In the genomic region with DNA sequence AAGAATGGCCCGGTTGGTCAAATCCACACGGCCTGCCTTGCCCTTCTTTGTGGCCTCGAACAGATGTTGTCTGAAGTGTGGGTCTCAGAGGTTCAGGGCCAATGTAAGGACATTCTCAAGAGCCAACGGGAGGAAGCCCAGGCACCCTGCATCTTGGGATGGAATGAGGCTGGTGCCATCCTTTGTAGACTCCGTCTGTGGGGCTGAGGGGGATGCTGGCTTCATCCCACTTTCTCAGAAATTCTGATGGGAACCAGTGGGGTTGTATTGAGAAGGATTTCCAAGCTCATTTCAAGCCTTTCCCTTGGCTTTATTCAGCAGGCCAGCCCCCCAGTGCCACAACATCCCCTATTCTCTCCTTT, we compare ENCODE assay signal across 11 mouse cellular contexts. TPM values are rescaled to one million over a fixed set of nuclear protein-coding genes. Genes with fewer than 3 reads are reported as not detected.
DNase-seq lines count a peak whose midpoint lies in the region; ATAC-seq and TF ChIP-seq lines count a peak whose summit lies in the region.
"Had no signal": no experiment of that assay in that cellular context is flagged by ENCODE, and none has a peak within 500 bp of the region (broad histone marks: within the 10 kb centered on the region; RNA-seq: fewer than 3 reads in every experiment).

No protein-coding gene starts in this region.

- no peaks in the 10 kb centered on the region for H3K36me3 ChIP-seq in forebrain, embryonic 14.5 days (ENCODE audit: control insufficient read depth, insufficient read depth, low read length)
- no peaks in the 10 kb centered on the region for H3K36me3 ChIP-seq in forebrain, embryonic 10.5 days (replicated peaks)
- H3K36me3 ChIP-seq in kidney, postnatal 0 days (ENCODE audit: insufficient read depth, low read length) = no peaks in the 10 kb centered on the region
- H3K36me3 ChIP-seq in embryonic facial prominence, embryonic 13.5 days = no peaks in the 10 kb centered on the region
- H3K36me3 ChIP-seq in limb, embryonic 12.5 days = no peaks in the 10 kb centered on the region
- H3K36me3 ChIP-seq: neural tube, embryonic 12.5 days had no signal

- H3K9ac ChIP-seq in forebrain, embryonic 14.5 days (ENCODE audit: low read length) = no peak overlapping the region
- no peak overlapping the region for H3K9ac ChIP-seq in kidney, postnatal 0 days (ENCODE audit: low read depth, low read length)
- no peak overlapping the region; the same call in 1 of the 2 replicates for H3K9ac ChIP-seq in embryonic facial prominence, embryonic 13.5 days
- H3K9ac ChIP-seq in limb, embryonic 12.5 days (replicated peaks) = no peak overlapping the region
- H3K9ac ChIP-seq: neural tube, embryonic 12.5 days had no signal

- no peaks in the 10 kb centered on the region for H3K9me3 ChIP-seq in forebrain, embryonic 14.5 days (replicated peaks; ENCODE audit: control insufficient read depth, low read length)
- no peaks in the 10 kb centered on the region for H3K9me3 ChIP-seq in forebrain, embryonic 10.5 days
- no peaks in the 10 kb centered on the region for H3K9me3 ChIP-seq in kidney, postnatal 0 days (replicated peaks; ENCODE audit: low read length)
- no peaks in the 10 kb centered on the region for H3K9me3 ChIP-seq in embryonic facial prominence, embryonic 13.5 days
- no peaks in the 10 kb centered on the region for H3K9me3 ChIP-seq in limb, embryonic 12.5 days
- H3K9me3 ChIP-seq: neural tube, embryonic 12.5 days had no signal

- DNase-seq in forebrain, embryonic 14.5 days (ENCODE audit: low spot score) = no peak
- no peak for DNase-seq in forebrain, embryonic 10.5 days (ENCODE audit: extremely low spot score, low spot score)
- no peak for DNase-seq in kidney, postnatal 0 days (ENCODE audit: low spot score)
- no peak for DNase-seq in kidney, adult 18-20 months
- DNase-seq in adrenal gland, adult 8-10 months = no peak
- DNase-seq in T-cell, adult 2 months (ENCODE audit: low spot score) = no peak
- DNase-seq: heart, postnatal 10 days; thymus, adult 2 months had no signal

- ATAC-seq in forebrain, embryonic 14.5 days = no peak
- no peak for ATAC-seq in kidney, postnatal 0 days (replicated peaks; ENCODE audit: low FRiP score, low read depth)
- ATAC-seq in embryonic facial prominence, embryonic 13.5 days (ENCODE audit: insufficient number of reproducible peaks, insufficient read depth, low FRiP score, low TSS enrichment, low read depth) = no peak
- ATAC-seq in limb, embryonic 12.5 days (ENCODE audit: insufficient number of reproducible peaks, insufficient read depth, low FRiP score, low TSS enrichment, low read depth) = no peak

- H3K4me3 ChIP-seq in forebrain, embryonic 14.5 days (ENCODE audit: low read depth, low read length) = no peak overlapping the region
- H3K4me3 ChIP-seq in forebrain, embryonic 10.5 days = no peak overlapping the region
- H3K4me3 ChIP-seq in kidney, postnatal 0 days (replicated peaks; ENCODE audit: low read depth, low read length) = no peak overlapping the region
- no peak overlapping the region for H3K4me3 ChIP-seq in embryonic facial prominence, embryonic 13.5 days
- no peak overlapping the region for H3K4me3 ChIP-seq in limb, embryonic 12.5 days (replicated peaks)
- H3K4me3 ChIP-seq: neural tube, embryonic 12.5 days had no signal

- 84% methylated on average over 5 of the region's 5 CpGs for WGBS in forebrain, embryonic 14.5 days
- 92% methylated on average over 5 of the region's 5 CpGs for WGBS in forebrain, embryonic 10.5 days
- 74% methylated on average over 5 of the region's 5 CpGs for WGBS in kidney, postnatal 0 days
- WGBS in embryonic facial prominence, embryonic 13.5 days = 92% methylated on average over 5 of the region's 5 CpGs
- WGBS in limb, embryonic 12.5 days = 90% methylated on average over 5 of the region's 5 CpGs

- H3K27me3 ChIP-seq in forebrain, embryonic 14.5 days (replicated peaks; ENCODE audit: control insufficient read depth, insufficient read depth, low read length) = no peaks in the 10 kb centered on the region
- H3K27me3 ChIP-seq in forebrain, embryonic 10.5 days (ENCODE audit: poor library complexity, severe bottlenecking) = no peaks in the 10 kb centered on the region
- H3K27me3 ChIP-seq in kidney, postnatal 0 days (ENCODE audit: insufficient read depth, low read length) = no peaks in the 10 kb centered on the region
- H3K27me3 ChIP-seq in embryonic facial prominence, embryonic 13.5 days = no peaks in the 10 kb centered on the region
- H3K27me3 ChIP-seq in limb, embryonic 12.5 days = no peaks in the 10 kb centered on the region
- H3K27me3 ChIP-seq: neural tube, embryonic 12.5 days had no signal

- no peak overlapping the region for H3K4me2 ChIP-seq in forebrain, embryonic 14.5 days (ENCODE audit: low read length)
- no peak overlapping the region for H3K4me2 ChIP-seq in kidney, postnatal 0 days (ENCODE audit: low read length)
- H3K4me2 ChIP-seq in embryonic facial prominence, embryonic 13.5 days = no peak overlapping the region
- H3K4me2 ChIP-seq in limb, embryonic 12.5 days = no peak overlapping the region
- H3K4me2 ChIP-seq: neural tube, embryonic 12.5 days had no signal

- H3K27ac ChIP-seq in forebrain, embryonic 14.5 days (ENCODE audit: low read depth, low read length) = peak overlapping the region; percentile 57; the same call in 1 of the 2 replicates
- no peak overlapping the region for H3K27ac ChIP-seq in forebrain, embryonic 10.5 days
- peak overlapping the region; percentile 83 for H3K27ac ChIP-seq in kidney, postnatal 0 days
- peak overlapping the region; percentile 92 for H3K27ac ChIP-seq in embryonic facial prominence, embryonic 13.5 days
- peak overlapping the region; percentile 93 for H3K27ac ChIP-seq in limb, embryonic 12.5 days
- H3K27ac ChIP-seq: neural tube, embryonic 12.5 days had no signal

- TF ChIP-seq CTCF in kidney, postnatal 0 days (IDR thresholded peaks at IDR 0.05; ENCODE audit: low read depth) = no peak

- H3K4me1 ChIP-seq in forebrain, embryonic 14.5 days (ENCODE audit: control insufficient read depth, insufficient read depth, low read length) = peaks cover 4% of the 10 kb centered on the region
- peaks cover 9% of the 10 kb centered on the region; the same call in 1 of the 2 replicates for H3K4me1 ChIP-seq in forebrain, embryonic 10.5 days
- peaks cover 13% of the 10 kb centered on the region for H3K4me1 ChIP-seq in kidney, postnatal 0 days (replicated peaks; ENCODE audit: insufficient read depth, low read length)
- H3K4me1 ChIP-seq in embryonic facial prominence, embryonic 13.5 days = peaks cover 31% of the 10 kb centered on the region
- H3K4me1 ChIP-seq in limb, embryonic 12.5 days (replicated peaks) = peaks cover 34% of the 10 kb centered on the region

RNA-seq across cellular contexts. Expression of a gene that starts 41.5 kb away (rescaled TPM):
- 0.53 TPM in 1 of 2 replicates, not detected in the other for polyA plus RNA-seq in forebrain, embryonic 14.5 days (2014; fragmentation: Nextera tagmentation; extraction: Ambion mirVana)
- 0.25 and 0.36 TPM in 2 replicates for polyA plus RNA-seq in forebrain, embryonic 10.5 days (2016; fragmentation: Nextera tagmentation; extraction: Ambion mirVana)
- 4.9 and 6.3 TPM in 2 replicates for polyA plus RNA-seq in kidney, postnatal 0 days (2015; fragmentation: Nextera tagmentation; extraction: Ambion mirVana)
- polyA plus RNA-seq in embryonic facial prominence, embryonic 13.5 days (2015; fragmentation: Nextera tagmentation; extraction: Ambion mirVana) = 1.5 and 1.7 TPM in 2 replicates
- polyA plus RNA-seq in limb, embryonic 12.5 days (2016; fragmentation: Nextera tagmentation; extraction: Ambion mirVana) = 0.35 and 0.94 TPM in 2 replicates
- 1 to 10 TPM in 1 of 4 experiments, under 1 TPM in 3; 0.64 to 1.0 (median 0.83) TPM for total RNA-seq in adrenal gland, adult 8-10 months (2022)
- total RNA-seq: heart, postnatal 10 days had no signal
- polyA plus RNA-seq: neural tube, embryonic 12.5 days had no signal
